Mouse (Mus musculus) erythroblast, adult 5-6 weeks (primary cell): ENCODE data around the gene Nat10. TPM values are rescaled to one million over a fixed set of nuclear protein-coding genes. Genes with fewer than 3 reads are reported as not detected.

Experiments
- ATAC-seq: replicated peaks from 2 replicates; pipeline ENCODE4 v1.8.0; 2016; ENCODE audit warnings: moderate number of reproducible peaks, mild to moderate bottlenecking, moderate TSS enrichment, inconsistent platforms; ENCODE audit not compliant: poor library complexity, low FRiP score, severe bottlenecking
- total RNA-seq, 2 experiments: library from RNA; stranded (forward) in 1 of 2; stranded (reverse) in 1 of 2; fragments of 150-400 nt in 1 of 2; fragments of 200-764, 138-1000 nt in 1 of 2; gene quantifications; 2 replicates each; pipeline versions ENCODE4 v1.2.3 to v1.2.4; 2015 to 2017; ENCODE audit warnings: low replicate concordance in 2 of 2

The Nat10 gene
- total RNA-seq, 2 experiments from 2014 or later: 9.6 to 19.2 TPM

DNA sequence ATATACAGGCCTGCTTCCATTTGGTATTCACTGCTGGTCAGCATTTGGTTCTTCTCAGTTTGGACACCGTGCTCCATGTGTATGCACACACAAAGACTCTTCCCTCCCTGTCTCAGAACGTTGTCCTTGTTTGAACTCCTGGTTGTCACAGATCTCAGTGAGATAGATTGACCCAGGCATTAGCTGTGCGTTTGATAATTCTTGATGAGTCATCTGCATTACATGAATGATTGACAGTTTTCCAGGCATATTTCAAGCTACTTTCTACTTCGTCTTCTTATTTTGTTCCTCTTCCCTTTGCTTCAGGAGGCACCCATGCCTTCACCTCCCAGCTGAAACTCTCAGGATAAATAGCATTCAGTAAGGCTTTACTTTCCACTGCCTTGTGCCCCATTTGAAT lies 87.5 kb downstream of the Nat10 start:
- peak; percentile 29; the same call in 1 of the 2 replicates for ATAC-seq

DNA sequence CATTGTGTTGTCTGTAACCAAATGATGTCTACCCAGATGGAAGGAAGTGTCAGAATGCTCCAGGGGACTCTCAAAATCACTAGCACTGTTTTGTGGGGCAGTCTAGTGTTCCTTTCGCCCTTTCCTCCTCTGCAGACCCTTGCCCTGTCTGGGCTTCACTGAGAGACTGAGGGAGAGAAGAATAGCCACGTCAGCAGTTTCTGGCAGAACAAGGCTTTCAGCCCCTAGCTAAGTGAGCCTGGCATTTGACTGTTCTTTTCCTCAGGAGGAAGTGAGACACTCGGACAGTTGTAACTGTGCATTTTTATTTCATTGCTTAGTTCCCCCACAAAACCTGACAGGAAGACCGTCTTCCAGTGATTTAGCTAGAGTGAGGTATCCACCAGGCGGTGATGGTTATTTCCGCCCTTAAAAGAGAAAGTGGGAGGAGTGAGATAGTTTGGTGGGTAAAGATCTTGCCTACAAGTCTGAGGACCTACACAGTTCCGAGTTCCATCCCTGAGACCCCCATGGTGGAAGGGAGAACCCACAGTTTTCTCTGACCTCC lies 88.4 kb downstream of the Nat10 start:
- ATAC-seq: no peak

Other genes with a start within 250 kb of the Nat10 start
- gene Abtb2, start 195.0 kb downstream of the Nat10 start, total RNA-seq (2015; ENCODE audit: low replicate concordance): 0.38 TPM in 1 of 2 replicates, not detected in the other
- 1.7 and 4.0 TPM in 2 replicates for gene Abtb2, start 195.0 kb downstream of the Nat10 start, total RNA-seq (2017; ENCODE audit: low replicate concordance)
- 103 and 109 TPM in 2 replicates for gene Caprin1, start 36.4 kb upstream of the Nat10 start, total RNA-seq (2015; ENCODE audit: low replicate concordance)
- 109 and 137 TPM in 2 replicates for gene Caprin1, start 36.4 kb upstream of the Nat10 start, total RNA-seq (2017; ENCODE audit: low replicate concordance)
- 827 TPM in 2 replicates for gene Lmo2, start 196.7 kb upstream of the Nat10 start, total RNA-seq (2015; ENCODE audit: low replicate concordance)
- gene Lmo2, start 196.7 kb upstream of the Nat10 start, total RNA-seq (2017; ENCODE audit: low replicate concordance): 564 and 619 TPM in 2 replicates